Mouse (Mus musculus): ENCODE results near the gene Acbd4. TPM values are rescaled to one million over a fixed set of nuclear protein-coding genes. Genes with fewer than 3 reads are reported as not detected.

Gene Acbd4
- 13.4 and 21.6 TPM in 2 replicates for total RNA-seq (2015; ENCODE audit: low replicate concordance)
- total RNA-seq (2017; ENCODE audit: low replicate concordance): 25.6 and 60.5 TPM in 2 replicates

DNA sequence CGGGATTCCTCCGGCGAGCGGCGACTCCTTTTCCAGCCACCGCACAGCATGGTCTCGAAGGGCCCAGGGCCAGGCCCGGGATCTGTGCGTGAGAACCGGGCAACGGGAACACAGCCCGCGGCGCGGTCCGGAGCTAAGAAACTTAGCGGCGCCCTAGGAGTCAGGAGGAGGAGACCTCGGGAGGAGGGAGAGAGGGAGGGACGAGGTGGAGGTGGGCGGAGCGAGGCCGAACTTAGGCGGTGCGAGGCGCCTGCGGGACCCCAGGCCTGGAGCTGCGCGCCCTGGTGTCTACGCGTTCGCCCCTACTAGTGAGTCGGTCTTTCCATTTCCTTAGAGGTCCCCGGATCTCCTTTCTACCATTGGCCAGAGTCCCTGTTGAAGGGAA is at the start of gene Acbd4, which contains the start of gene Plcd3:
Gene Acbd4 (plus strand): TSS at position 202 of the 385 bp plus-strand sequence.
Gene Plcd3 (minus strand): TSS at position 178 of the 385 bp plus-strand sequence.
- peak; percentile 64 for ATAC-seq (replicated peaks; ENCODE audit: low FRiP score, poor library complexity, severe bottlenecking)

DNA sequence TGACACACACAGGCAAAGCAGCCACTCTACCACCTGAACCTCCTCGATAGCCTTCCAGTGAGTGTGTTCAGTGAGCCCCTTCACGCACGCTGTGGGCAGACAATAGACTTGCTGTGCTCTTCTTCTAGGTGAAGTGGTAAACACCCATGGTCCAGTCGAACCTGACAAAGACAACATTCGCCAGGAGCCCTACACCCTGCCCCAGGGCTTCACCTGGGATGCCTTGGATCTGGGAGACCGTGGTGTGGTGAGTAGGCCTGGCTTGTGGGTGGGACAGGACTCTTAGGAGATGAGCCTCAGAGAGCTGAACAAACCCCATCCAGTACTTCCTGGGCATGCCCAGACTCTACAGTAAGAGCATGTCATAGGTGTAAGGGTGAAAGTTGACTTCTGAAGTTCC is 49.4 kb upstream of the Acbd4 start:
- no peak for ATAC-seq (replicated peaks; ENCODE audit: low FRiP score, poor library complexity, severe bottlenecking)

DNA sequence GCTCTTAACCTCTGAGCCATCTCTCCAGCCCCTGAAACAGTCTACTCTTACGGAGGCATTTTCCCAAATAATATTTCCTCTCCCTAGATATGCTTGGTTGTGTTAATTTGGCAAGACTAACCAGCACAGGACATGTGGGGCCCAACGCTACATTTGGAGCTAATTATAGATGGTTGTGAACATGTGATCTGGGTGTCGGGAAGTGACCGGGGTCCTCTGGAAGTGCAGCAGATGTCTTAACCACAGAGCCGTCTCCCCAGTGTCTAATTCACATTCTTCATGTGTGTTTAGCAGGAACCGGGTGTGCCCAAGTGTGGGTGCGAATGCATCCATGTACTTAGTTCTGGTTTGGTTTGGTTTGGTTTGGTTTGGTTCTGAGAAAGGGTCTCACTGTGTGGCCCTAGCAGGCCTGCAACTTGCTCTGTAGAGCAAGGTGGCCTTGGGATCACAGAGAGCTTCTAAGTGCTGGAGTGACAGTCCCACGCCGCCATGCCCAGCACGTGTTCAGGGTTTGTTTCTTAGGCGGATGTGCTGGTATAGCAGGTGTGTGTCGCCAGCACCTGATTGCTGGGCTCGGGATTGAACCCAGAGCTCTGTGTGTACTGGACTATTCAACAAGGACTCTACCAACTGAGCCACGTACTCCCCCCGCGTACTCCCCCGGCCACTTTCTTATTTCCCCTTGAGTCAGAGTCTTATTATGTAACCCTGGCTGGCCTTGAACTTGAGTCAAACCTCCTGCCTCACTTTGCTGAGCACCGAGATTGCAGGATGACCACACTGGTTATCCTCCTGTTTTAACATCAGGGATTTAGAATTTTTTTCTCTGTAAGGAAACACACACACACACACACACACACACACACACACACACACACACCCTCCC is 48.0 kb upstream of the Acbd4 start:
- no peak for ATAC-seq (replicated peaks; ENCODE audit: low FRiP score, poor library complexity, severe bottlenecking)

DNA sequence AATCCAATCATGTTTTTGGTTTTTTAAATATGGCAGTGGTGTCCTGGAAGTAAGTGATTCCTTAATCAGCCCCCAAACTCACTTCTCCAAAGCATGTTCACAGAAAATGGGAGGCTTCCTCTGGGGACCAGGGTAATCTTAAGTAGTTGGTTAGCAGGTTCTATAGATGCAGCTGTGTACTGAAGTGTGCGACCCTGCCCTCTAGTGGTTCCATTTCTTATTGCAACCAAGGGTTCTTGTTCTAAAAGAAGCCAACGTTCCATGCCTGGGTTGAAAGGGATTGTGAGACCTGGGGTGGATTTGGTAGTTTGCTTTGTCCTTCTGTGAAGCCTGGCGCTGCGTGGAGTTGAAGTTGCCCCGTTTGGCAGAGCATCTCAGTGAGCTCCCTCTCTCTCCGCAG is 46.7 kb upstream of the Acbd4 start:
- ATAC-seq (replicated peaks; ENCODE audit: low FRiP score, poor library complexity, severe bottlenecking): peak; percentile 68

DNA sequence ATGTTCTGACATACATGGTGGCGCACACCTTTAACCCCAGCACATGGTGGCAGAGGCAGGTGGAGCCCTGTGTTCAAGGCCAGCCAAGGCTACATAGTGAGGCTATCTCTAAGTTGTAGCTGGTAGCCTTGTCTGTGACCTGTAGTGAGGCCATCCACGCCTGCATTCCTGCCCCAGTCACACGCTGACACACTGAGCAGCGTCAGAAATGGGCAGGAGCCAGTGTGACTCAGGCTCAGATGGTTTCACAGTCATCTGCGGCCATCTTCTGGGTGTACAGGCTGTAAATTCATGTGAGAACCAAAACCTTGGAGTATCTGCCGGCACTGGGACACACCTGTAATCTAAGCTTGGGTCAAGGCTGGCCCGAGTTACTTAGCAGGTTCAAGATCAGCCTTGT is 44.8 kb upstream of the Acbd4 start:
- ATAC-seq (replicated peaks; ENCODE audit: low FRiP score, poor library complexity, severe bottlenecking): no peak

DNA sequence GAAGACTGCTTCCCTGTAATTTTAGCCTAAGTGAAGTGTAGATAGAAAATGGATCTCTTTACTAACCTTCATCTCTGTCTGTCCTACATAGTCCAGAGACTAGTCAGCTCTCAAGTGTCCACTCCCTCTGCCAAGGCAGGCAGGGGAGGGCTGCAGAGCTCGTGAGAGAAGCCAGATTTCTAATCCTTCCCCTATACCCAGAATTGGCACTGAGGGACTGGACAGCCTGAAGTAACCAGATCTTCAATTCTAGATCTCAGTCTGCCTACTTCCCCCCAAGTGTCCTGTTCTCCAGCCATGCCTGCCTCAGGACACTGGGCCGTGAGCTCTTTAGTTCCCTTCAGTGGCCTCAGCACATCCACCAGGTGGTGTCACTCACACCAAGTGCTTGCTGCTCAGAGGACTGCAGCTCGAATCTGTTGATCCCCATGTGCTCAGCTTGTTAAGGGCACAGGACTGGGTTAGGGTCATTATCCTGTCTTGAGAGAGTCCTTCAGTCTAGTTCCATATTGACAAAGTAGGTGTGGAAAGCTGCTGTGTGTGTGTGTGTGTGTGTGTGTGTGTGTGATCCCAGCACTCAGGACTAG is 42.9 kb upstream of the Acbd4 start:
- ATAC-seq (replicated peaks; ENCODE audit: low FRiP score, poor library complexity, severe bottlenecking): no peak

DNA sequence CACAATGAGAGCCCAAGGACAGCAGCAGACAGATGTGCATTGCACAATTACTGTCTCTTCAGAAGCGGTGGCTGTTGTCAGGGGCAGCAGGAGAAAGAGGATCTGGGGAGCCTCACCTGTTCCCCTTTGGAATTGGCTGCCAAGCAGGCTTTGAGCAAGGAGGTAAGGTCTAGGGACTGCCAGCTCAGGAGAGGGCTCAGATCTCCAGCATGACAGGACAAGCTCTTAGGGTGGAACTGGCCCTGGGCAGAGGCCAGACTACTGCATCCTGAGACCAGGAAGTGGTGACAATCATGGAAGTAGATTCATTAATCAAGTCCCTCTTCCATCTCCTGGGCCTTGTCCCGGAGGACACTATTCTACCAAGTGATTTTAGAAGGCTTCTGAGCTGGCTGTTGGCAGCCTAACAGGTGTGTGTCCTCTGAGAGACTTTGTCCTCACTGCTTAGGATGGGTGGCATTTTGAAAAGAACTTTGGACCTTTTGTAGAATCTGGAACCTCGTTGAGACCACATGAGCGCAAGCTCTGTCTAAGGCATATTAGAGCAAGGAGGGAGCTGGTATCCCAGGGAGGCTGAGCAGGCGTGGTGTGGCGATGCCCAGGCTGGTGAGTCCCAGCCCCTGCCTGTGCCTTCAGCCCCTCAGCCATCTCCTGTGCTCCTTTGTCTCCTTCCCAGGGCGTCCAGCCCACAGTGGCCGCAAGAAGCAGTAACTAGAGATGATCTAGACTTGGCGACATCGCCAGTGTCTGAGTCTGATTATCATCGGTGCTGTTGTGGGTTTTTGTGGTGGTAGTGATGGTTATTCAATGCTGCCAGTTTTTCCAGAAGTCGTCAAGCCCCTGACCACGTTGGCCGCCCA is 35.1 kb upstream of the Acbd4 start:
- ATAC-seq (replicated peaks; ENCODE audit: low FRiP score, poor library complexity, severe bottlenecking): no peak

DNA sequence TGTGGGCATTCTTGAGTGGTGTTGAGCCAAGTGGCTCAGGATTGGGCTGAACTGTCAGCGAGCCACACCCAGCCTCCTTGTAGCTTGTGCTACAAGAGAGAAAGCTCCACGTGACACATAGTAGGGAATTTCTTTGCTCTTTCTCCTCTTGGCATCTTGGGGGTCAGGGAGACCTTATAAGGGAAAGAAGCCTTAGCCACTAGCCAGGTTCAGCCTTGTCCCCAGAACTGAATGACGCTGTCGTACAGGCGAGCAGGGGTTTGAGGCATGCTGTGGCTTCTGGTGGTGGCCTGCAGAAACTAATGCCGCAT is 34.5 kb upstream of the Acbd4 start:
- ATAC-seq (replicated peaks; ENCODE audit: low FRiP score, poor library complexity, severe bottlenecking): no peak

DNA sequence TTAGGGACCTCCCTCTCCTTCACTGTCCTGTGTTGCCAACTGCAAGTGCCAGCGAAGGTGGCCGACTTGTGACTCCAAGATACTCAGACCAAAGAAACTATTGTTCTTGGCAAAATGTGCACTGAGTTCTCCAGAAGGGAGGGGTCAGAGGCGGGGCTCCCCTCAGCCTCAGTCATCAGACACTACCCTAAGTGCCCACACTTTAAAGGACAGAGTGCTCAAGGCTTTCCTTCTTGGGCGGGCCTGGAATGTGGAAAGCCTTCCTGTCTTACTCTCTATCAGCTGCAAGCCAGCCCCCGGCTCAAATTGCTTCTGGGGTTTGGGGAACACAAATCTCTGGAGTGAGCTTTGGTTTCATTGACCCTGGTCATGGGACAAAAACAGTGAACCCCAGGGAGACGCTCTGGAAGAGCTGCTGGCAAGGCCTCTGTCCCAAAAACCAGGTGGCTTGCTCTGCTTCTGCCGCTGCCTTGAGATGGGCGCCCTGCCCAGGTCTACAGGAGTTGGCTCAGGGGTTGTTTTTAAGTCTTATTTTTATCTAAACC is 34.0 kb upstream of the Acbd4 start:
- ATAC-seq (replicated peaks; ENCODE audit: low FRiP score, poor library complexity, severe bottlenecking): no peak

DNA sequence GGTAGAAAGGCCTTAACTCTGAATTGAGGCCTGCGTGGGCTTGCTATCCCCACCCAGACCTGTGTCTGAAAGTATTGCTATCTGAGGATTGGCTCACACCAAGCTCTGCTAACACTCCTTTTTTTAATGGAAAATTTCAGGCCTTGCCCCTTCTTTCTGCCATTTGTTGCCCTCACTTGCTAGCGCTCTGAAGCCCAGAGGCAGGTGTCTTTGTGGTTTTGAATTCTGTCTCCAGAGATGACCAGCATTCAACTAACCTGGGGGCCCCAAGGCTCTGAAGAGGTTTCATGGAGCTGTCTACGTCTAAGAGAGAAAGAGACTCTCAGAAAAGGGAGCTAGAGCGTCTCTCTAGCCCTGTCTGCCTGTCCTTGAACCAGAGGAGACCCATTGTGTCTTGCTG is 33.2 kb upstream of the Acbd4 start:
- ATAC-seq (replicated peaks; ENCODE audit: low FRiP score, poor library complexity, severe bottlenecking): no peak

DNA sequence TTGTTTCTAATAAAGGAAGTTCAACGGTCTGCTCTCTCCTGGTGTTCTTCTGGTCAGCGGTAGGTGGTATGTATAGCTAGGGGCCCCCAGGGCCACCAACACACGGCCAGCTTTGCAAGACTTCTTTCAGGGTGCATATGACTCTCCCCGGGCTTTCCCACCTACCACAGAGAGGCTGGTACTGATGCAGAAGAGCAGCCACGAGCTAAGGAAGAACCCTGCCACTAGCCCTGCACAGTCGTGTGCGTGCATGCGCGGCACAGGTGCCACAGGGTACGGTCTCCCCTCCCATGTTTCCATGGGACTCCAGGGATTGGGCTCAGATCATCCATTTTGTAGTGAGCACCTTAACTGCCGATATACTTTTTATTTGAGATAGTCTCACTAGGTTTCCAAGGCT is 32.6 kb upstream of the Acbd4 start:
- ATAC-seq (replicated peaks; ENCODE audit: low FRiP score, poor library complexity, severe bottlenecking): no peak

DNA sequence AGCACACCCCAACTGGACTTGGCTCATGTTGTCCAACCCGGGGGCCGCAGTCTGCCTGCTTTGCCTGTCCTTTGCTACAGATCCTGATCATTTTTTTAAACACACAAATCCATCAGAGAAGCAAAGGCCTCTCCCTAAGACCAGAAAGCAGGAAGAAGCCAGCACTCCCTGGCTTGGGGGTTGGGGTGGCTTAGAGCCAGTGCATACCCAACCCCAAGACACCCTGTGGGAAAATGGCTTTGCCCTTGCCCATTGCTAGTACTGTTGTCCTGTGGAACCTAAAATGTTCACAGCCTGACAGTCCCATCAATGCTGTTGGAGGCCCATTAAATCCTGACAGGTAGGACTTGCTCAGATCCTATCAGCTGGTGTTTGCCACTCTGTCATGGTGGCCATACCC is 31.8 kb upstream of the Acbd4 start:
- ATAC-seq (replicated peaks; ENCODE audit: low FRiP score, poor library complexity, severe bottlenecking): no peak

DNA sequence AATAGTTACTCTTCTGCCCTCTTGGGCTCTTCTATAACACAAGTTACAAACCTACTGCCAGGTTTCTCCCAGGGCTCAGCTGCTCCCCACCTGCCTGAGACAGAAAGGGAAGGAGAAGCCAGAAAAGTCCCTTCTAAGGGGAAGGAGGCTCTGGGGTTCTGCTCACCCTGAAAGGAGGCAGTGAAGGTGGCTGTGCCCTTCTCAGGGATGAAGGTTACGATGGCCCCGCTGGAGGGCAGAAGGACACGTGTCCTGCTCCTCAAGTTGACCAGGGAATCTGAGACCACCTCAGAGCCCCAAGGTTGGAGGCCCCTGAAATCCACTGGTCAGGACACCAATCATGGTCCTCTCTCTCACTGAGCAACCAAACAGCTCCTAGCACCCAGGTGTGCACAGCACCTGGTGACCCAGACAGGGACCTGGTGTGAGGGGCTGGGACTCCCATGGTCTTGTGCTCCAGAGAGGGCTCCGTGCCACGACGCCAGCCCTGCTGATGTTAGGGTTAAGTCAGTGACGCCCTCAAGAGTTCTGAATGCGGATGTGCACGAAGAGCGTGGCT is 31.1 kb upstream of the Acbd4 start:
- no peak for ATAC-seq (replicated peaks; ENCODE audit: low FRiP score, poor library complexity, severe bottlenecking)

DNA sequence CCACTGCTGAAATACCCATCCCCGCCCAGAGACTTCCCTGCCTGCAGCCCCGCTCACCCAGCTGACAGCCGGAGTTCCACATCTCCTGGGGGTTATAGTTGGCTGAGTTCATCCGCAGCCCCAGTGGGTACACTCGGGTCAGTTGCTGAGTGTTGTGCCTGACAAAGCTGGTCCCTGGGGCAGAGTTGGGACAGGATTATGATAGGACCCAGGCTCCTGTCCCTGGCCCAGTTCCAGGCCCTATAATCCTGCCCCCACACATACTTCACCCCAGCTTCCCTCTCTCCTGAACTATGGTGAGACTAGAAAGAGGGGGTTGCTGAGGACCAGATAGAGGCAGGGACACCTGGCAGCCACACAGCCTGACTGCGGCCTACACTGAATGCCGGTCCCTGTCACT is 27.8 kb upstream of the Acbd4 start:
- ATAC-seq (replicated peaks; ENCODE audit: low FRiP score, poor library complexity, severe bottlenecking): no peak

DNA sequence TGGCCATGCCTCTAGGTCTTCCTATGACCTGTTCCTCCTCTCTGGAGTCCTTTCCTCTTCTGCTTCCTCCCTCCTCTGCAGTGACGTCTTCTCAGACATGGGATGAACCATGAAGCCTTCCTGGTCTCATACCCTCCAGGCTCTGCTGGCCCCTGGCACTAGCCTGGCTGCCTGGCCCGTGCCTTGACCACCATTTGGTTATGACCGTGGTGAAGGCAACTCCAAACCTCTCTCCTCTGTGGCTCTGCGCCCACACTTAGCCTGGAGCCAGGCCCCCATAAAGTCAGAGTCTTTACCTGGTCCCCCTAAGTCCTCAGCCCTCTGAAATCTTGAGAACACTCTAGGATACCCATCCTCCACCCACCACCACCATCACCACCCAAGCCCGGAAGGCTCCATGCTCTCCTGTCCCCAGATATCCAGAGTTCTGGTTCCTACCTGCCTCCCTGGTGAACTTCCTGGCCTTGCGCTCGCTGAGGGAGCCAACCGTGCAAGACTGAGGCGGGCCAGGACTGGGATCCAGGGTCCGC is 27.3 kb upstream of the Acbd4 start:
- no peak for ATAC-seq (replicated peaks; ENCODE audit: low FRiP score, poor library complexity, severe bottlenecking)

DNA sequence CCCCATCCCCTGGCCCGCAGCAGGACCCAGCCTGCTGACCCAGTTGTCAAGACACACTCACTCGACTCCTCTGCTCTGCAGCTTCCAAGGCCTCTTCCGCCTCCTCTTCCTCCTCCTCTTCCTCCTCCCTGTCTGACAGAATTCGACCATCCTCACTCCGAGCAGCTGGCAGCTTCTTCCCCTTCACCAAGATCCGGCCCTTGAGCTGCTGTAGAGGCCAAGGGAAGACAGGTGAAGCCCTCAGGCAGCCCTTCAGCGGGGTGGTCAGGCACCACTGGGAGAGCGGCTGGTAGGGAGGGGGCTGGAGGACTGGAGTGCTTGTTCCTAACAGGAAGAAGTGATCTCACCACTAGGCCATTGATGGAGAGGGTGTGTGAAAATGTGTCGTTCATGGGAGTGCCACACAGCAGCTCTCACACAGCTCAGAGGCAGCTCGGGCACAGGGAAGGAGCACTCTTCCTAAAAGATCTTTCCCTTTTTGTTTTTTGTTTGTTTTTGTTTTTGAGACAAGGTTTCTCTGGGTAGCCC is 26.6 kb upstream of the Acbd4 start:
- ATAC-seq (replicated peaks; ENCODE audit: low FRiP score, poor library complexity, severe bottlenecking): no peak

DNA sequence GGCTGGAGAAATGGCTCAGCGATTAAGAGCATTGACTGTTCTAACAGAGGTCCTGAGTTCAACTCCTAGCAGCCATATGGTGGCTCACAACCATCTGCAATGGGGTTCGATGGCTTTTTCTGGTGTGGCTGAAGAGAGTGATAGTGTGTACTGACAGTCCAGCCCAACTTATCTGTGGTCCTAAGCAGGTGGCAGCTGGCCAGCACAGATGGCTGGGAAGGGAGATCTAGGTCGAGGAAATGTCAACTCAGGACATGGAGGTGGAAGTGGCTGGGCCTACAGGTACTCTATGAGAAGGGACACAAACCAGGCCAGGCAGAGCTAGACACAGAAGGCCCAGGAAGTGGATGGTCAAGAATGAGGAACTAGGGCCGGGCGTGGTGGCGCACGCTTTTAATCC is 25.5 kb upstream of the Acbd4 start:
- peak; percentile 87 for ATAC-seq (replicated peaks; ENCODE audit: low FRiP score, poor library complexity, severe bottlenecking)

DNA sequence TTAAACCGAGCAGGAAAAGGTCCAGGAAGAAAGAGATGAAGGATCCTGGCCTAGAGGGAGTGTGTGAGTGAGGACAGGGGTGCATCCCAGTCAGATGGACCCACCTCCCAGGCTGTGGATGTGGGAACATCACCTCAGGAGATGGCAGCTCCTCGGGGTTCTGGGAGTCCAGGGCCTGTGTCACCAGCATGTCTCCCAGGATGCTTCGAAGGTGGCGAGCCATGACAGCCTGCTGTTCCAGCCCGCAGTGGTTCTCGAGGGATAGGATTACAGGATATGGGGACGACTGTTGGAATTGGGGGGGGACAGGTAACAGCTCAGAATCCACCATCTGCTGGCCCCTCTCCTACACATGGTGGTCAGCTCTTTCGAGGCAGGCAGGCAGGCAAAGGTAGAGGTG is 24.9 kb upstream of the Acbd4 start:
- no peak for ATAC-seq (replicated peaks; ENCODE audit: low FRiP score, poor library complexity, severe bottlenecking)

DNA sequence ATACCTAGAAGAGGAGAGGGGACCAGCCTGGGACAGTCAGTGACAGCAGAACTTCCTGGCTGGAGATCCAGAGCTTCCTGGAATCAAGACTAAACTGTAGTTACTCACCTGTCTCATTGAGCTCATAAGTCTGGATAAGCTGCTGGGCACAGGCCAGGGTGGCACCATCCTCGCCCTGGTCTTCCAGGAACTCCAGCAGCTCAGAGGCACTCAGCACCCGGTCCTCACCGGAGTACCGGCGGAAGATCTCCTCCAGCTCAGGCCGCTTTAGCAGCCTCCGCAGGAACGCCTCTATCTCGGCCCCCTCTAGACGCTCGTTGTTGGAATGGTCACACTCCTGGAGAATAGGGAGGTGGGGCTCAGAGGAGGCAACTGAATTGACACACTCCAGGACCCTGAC is 23.4 kb upstream of the Acbd4 start:
- no peak for ATAC-seq (replicated peaks; ENCODE audit: low FRiP score, poor library complexity, severe bottlenecking)

Measured in erythroid progenitor cell, adult 5-6 weeks (primary cell).